Mouse (Mus musculus): ENCODE data around the gene Sart3. TPM values are rescaled to one million over a fixed set of nuclear protein-coding genes. Genes with fewer than 3 reads are reported as not detected.
A peak's percentile ranks its signal among the peaks of the same experiment; 100 is the strongest.

Sart3 gene
- total and polyA plus RNA-seq, 3 experiments: 10.2 to 14.4 (median 12.2) TPM

GRCm38 (mm10) chr5:113806414-113806813, 34.1 kb upstream of the Sart3 start:
- H3K27me3 ChIP-seq (ENCODE audit: control insufficient read depth, insufficient read depth, low read length): no peaks in the 10 kb centered on the region
- no peaks in the 10 kb centered on the region for H3K79me2 ChIP-seq (replicated peaks; ENCODE audit: control insufficient read depth, insufficient read depth, low read length)
- H3K4me1 ChIP-seq (ENCODE audit: control insufficient read depth, insufficient read depth, low read length): no peaks in the 10 kb centered on the region
- intact Hi-C loops (cut with DNase I): no loop called here
- H3K9ac ChIP-seq (ENCODE audit: low read depth, low read length): no peak overlapping the region
- no peaks in the 10 kb centered on the region for H3K36me3 ChIP-seq (ENCODE audit: control insufficient read depth, insufficient read depth, low read length)
- H3K27ac ChIP-seq: no peak overlapping the region
- DNase-seq: no peak
- no peak for TF ChIP-seq POLR2A (IDR thresholded peaks at IDR 0.05; ENCODE audit: insufficient read depth, low read depth, low read length)
- TF ChIP-seq CTCF (IDR thresholded peaks at IDR 0.05): no peak
- no peak for TF ChIP-seq EP300 (IDR thresholded peaks at IDR 0.05; ENCODE audit: insufficient read depth, low read depth, low read length)
- 27% methylated on average over 10 of the region's 10 CpGs for WGBS
- no peak overlapping the region for H3K4me3 ChIP-seq

GRCm38 (mm10) chr5:113805301-113805700, 33.0 kb upstream of the Sart3 start:
- H3K4me3 ChIP-seq: no peak overlapping the region
- no peak for DNase-seq
- no peak overlapping the region for H3K9ac ChIP-seq (ENCODE audit: low read depth, low read length)
- no peaks in the 10 kb centered on the region for H3K36me3 ChIP-seq (ENCODE audit: control insufficient read depth, insufficient read depth, low read length)
- 66% methylated on average over 9 of the region's 9 CpGs for WGBS
- H3K79me2 ChIP-seq (replicated peaks; ENCODE audit: control insufficient read depth, insufficient read depth, low read length): no peaks in the 10 kb centered on the region
- intact Hi-C loops (cut with DNase I): no loop called here
- H3K27ac ChIP-seq: no peak overlapping the region
- no peaks in the 10 kb centered on the region for H3K4me1 ChIP-seq (ENCODE audit: control insufficient read depth, insufficient read depth, low read length)
- no peaks in the 10 kb centered on the region for H3K27me3 ChIP-seq (ENCODE audit: control insufficient read depth, insufficient read depth, low read length)
- no peak for TF ChIP-seq POLR2A (IDR thresholded peaks at IDR 0.05; ENCODE audit: insufficient read depth, low read depth, low read length)
- no peak for TF ChIP-seq CTCF (IDR thresholded peaks at IDR 0.05)
- no peak for TF ChIP-seq EP300 (IDR thresholded peaks at IDR 0.05; ENCODE audit: insufficient read depth, low read depth, low read length)

GRCm38 (mm10) chr5:113804395-113804966, 32.2 kb upstream of the Sart3 start:
- WGBS: 56% methylated on average over 7 of the region's 7 CpGs

GRCm38 (mm10) chr5:113800280-113800679, 28.0 kb upstream of the Sart3 start, which contains the start of gene Tmem119:
Gene Tmem119, minus strand, starts transcription at chr5:113800516.
- peak within 1 kb of the TSS; percentile 56 for H3K27ac ChIP-seq
- H3K9ac ChIP-seq (ENCODE audit: low read depth, low read length): peak within 1 kb of the TSS; percentile 23; the same call in 1 of the 2 replicates
- intact Hi-C loops (cut with DNase I): no loop called here
- 4% methylated on average over 11 of the region's 11 CpGs for whole genome bisulfite sequencing
- no peaks in the 10 kb centered on the region for H3K79me2 ChIP-seq (replicated peaks; ENCODE audit: control insufficient read depth, insufficient read depth, low read length)
- no peaks in the 10 kb centered on the region for H3K36me3 ChIP-seq (ENCODE audit: control insufficient read depth, insufficient read depth, low read length)
- no peaks in the 10 kb centered on the region for H3K4me1 ChIP-seq (ENCODE audit: control insufficient read depth, insufficient read depth, low read length)
- no peaks in the 10 kb centered on the region for H3K27me3 ChIP-seq (ENCODE audit: control insufficient read depth, insufficient read depth, low read length)
- TF ChIP-seq EP300 (IDR thresholded peaks at IDR 0.05; ENCODE audit: insufficient read depth, low read depth, low read length) (no peak), POLR2A (IDR thresholded peaks at IDR 0.05; ENCODE audit: insufficient read depth, low read depth, low read length) (peak; percentile 65)
- H3K4me3 ChIP-seq: peak within 1 kb of the TSS; percentile 23; the same call in 1 of the 2 replicates
- peak; percentile 71 to 79 for DNase-seq

More at GRCm38 (mm10) chr5:113804395-113804966, 32.2 kb upstream of the Sart3 start:
- Histone ChIP-seq H3K79me2 (replicated peaks; ENCODE audit: control insufficient read depth, insufficient read depth, low read length) (no peaks in the 10 kb centered on the region), H3K4me1 (ENCODE audit: control insufficient read depth, insufficient read depth, low read length) (no peaks in the 10 kb centered on the region), H3K27me3 (ENCODE audit: control insufficient read depth, insufficient read depth, low read length) (no peaks in the 10 kb centered on the region), H3K4me3 (no peak overlapping the region), H3K9ac (ENCODE audit: low read depth, low read length) (no peak overlapping the region), H3K36me3 (ENCODE audit: control insufficient read depth, insufficient read depth, low read length) (no peaks in the 10 kb centered on the region), H3K27ac (no peak overlapping the region)
- no peak for DNase-seq
- no peak for TF ChIP-seq CTCF (IDR thresholded peaks at IDR 0.05)
- no peak for TF ChIP-seq POLR2A (IDR thresholded peaks at IDR 0.05; ENCODE audit: insufficient read depth, low read depth, low read length)
- TF ChIP-seq EP300 (IDR thresholded peaks at IDR 0.05; ENCODE audit: insufficient read depth, low read depth, low read length): no peak
- intact Hi-C loops (cut with DNase I): no loop called here

- 40% methylated on average over 5 of the region's 5 CpGs for WGBS
- peak overlapping the region; percentile 23; the same call in 1 of the 2 replicates for H3K4me3 ChIP-seq
- peak overlapping the region; percentile 23; the same call in 1 of the 2 replicates for H3K9ac ChIP-seq (ENCODE audit: low read depth, low read length)
- H3K79me2 ChIP-seq (replicated peaks; ENCODE audit: control insufficient read depth, insufficient read depth, low read length): no peaks in the 10 kb centered on the region
- no peak for DNase-seq
- TF ChIP-seq CTCF (IDR thresholded peaks at IDR 0.05): no peak
- TF ChIP-seq POLR2A (IDR thresholded peaks at IDR 0.05; ENCODE audit: insufficient read depth, low read depth, low read length): no peak
- TF ChIP-seq EP300 (IDR thresholded peaks at IDR 0.05; ENCODE audit: insufficient read depth, low read depth, low read length): no peak
- no peak overlapping the region for H3K27ac ChIP-seq
- no peaks in the 10 kb centered on the region for H3K4me1 ChIP-seq (ENCODE audit: control insufficient read depth, insufficient read depth, low read length)
- H3K27me3 ChIP-seq (ENCODE audit: control insufficient read depth, insufficient read depth, low read length): no peaks in the 10 kb centered on the region
- no peaks in the 10 kb centered on the region for H3K36me3 ChIP-seq (ENCODE audit: control insufficient read depth, insufficient read depth, low read length)
- intact Hi-C loops (cut with DNase I): no loop called here
Observed at GRCm38 (mm10) chr5:113799691-113800090, 27.4 kb upstream of the Sart3 start.

- Histone ChIP-seq H3K27me3 (ENCODE audit: control insufficient read depth, insufficient read depth, low read length) (no peaks in the 10 kb centered on the region), H3K4me1 (ENCODE audit: control insufficient read depth, insufficient read depth, low read length) (no peaks in the 10 kb centered on the region), H3K79me2 (replicated peaks; ENCODE audit: control insufficient read depth, insufficient read depth, low read length) (no peaks in the 10 kb centered on the region), H3K27ac (no peak overlapping the region), H3K36me3 (ENCODE audit: control insufficient read depth, insufficient read depth, low read length) (no peaks in the 10 kb centered on the region), H3K9ac (ENCODE audit: low read depth, low read length) (no peak overlapping the region), H3K4me3 (no peak overlapping the region)
- TF ChIP-seq EP300 (IDR thresholded peaks at IDR 0.05; ENCODE audit: insufficient read depth, low read depth, low read length): no peak
- no peak for TF ChIP-seq CTCF (IDR thresholded peaks at IDR 0.05)
- no peak for TF ChIP-seq POLR2A (IDR thresholded peaks at IDR 0.05; ENCODE audit: insufficient read depth, low read depth, low read length)
- DNase-seq: no peak
- WGBS: 65% methylated on average over 9 of the region's 9 CpGs
- intact Hi-C loops (cut with DNase I): no loop called here
Observed at GRCm38 (mm10) chr5:113798525-113798924, 26.2 kb upstream of the Sart3 start.
